Mouse (Mus musculus) macrophage (primary cell): Measurements from ENCODE around the gene Traf3ip2. TPM values are rescaled to one million over a fixed set of nuclear protein-coding genes. Genes with fewer than 3 reads are reported as not detected.

Experiments
- H3K27ac ChIP-seq: fragments of 350-480 bp; formaldehyde crosslinking; 2 replicates; pipeline ENCODE4 v1.9.0; 2021
- H3K36me3 ChIP-seq: fragments of 350-480 bp; formaldehyde crosslinking; 2 replicates; pipeline ENCODE4 v1.9.0; 2021; ENCODE audit errors: inconsistent target
- H3K4me3 ChIP-seq: fragments of 350-480 bp; formaldehyde crosslinking; 2 replicates; pipeline ENCODE4 v1.9.0; 2021; ENCODE audit errors: inconsistent target
- H3K79me2 ChIP-seq: fragments of 350-480 bp; formaldehyde crosslinking; 2 replicates; pipeline ENCODE4 v1.9.0; 2021; ENCODE audit errors: inconsistent target
- WGBS: methylation state at CpG from one replicate; pipeline ENCODE4 v1.1.7; 2026; ENCODE audit warnings: inconsistent platforms; ENCODE audit not compliant: missing documents; 5-methylcytosine and 5-hydroxymethylcytosine counted together
- polyA plus RNA-seq: library from polyadenylated mRNA; stranded (reverse); fragments of 250-400 nt; gene quantifications from 3 replicates; pipeline ENCODE4 v1.2.4, GENCODE M21; 2018; ENCODE audit warnings: inconsistent platforms

The Traf3ip2 gene
- polyA plus RNA-seq, 1 experiment from 2014 or later = 3.2 TPM

- WGBS = 98% methylated on average over 12 of the region's 12 CpGs
- Histone ChIP-seq H3K36me3 (no peaks in the 10 kb centered on the region), H3K79me2 (no peaks in the 10 kb centered on the region), H3K27ac (no peak overlapping the region), H3K4me3 (no peak overlapping the region)
Observed at GRCm38 (mm10) chr10:39615531-39616229, 2.9 kb downstream of the Traf3ip2 start.

DNA sequence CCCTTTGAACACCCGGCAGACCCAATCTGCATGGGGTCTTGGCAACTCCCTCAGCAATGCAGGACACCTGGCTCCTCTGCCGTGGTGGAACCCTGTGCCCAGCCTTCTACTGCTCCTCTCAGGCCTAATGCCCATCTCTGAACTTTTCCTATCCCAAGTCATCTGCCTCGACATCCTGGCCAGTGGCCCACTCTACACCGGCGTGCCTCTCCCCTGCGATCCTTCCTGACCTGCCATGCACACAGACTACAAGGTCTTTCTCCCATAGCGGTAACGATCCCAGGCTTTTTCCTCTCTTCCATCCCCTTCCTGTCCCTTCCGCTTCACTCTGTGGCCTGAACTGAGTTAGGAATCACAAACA lies 3.5 kb downstream of the Traf3ip2 start:
- no peaks in the 10 kb centered on the region for H3K36me3 ChIP-seq
- WGBS = 95% methylated on average over 9 of the region's 9 CpGs

GRCm38 (mm10) chr10:39616626-39617025 lies 3.9 kb downstream of the Traf3ip2 start:
- no peaks in the 10 kb centered on the region for H3K79me2 ChIP-seq
- no peaks in the 10 kb centered on the region for H3K36me3 ChIP-seq
- H3K27ac ChIP-seq = no peak overlapping the region
- no peak overlapping the region for H3K4me3 ChIP-seq
- 96% methylated on average over 8 of the region's 8 CpGs for WGBS

More for the DNA sequence above, 3.5 kb downstream of the Traf3ip2 start:
- Histone ChIP-seq H3K27ac (no peak overlapping the region), H3K4me3 (no peak overlapping the region), H3K79me2 (no peaks in the 10 kb centered on the region)

DNA sequence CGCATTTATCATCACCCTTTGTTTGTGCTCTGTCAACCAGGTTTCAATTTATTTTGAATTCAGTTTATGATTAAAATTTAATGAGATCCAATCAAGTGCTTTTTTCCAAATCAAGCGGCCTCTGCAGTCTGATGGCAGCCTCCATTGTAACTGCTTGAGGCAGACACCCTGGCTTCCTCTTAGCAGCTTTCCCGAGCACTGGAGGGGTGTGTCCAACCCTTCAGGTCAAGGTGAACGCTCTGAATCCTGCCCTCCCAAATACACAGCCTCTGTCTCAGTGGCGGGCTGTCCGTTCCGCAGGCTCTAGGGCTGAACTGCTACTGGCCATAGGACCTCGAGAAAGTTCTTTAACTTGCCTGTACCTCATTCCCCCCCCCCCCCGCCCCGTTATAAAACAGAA lies 5.7 kb downstream of the Traf3ip2 start:
- no peaks in the 10 kb centered on the region for H3K79me2 ChIP-seq
- 96% methylated on average over 8 of the region's 10 CpGs for WGBS
- H3K4me3 ChIP-seq = no peak overlapping the region
- no peaks in the 10 kb centered on the region for H3K36me3 ChIP-seq
- H3K27ac ChIP-seq = no peak overlapping the region

DNA sequence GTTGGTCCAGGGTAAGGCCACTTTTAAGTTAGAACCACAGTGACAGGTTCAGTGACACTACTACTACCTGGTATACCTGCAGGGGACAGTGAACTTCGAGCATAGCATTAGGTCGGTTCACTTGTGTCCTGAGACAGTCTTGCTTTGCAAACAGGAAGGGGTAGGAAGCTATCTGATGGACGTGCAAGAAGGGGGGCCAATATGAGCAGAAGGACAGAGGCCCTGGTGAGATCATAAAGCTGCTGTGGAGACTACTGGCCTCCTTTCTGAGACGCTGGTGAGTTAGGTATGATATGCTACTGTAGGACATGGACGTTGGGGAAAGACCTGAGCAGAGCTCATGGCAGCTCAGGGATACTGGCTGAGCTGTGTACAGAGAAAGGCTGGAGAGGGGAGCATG lies 7.9 kb downstream of the Traf3ip2 start:
- Histone ChIP-seq H3K36me3 (no peaks in the 10 kb centered on the region), H3K4me3 (no peak overlapping the region), H3K79me2 (no peaks in the 10 kb centered on the region), H3K27ac (no peak overlapping the region)
- 86% methylated on average over 5 of the region's 5 CpGs for WGBS

GRCm38 (mm10) chr10:39623806-39624205 lies 11.1 kb downstream of the Traf3ip2 start:
- WGBS = 93% methylated on average over 6 of the region's 6 CpGs
- Histone ChIP-seq H3K4me3 (no peak overlapping the region), H3K79me2 (no peaks in the 10 kb centered on the region), H3K27ac (no peak overlapping the region), H3K36me3 (no peaks in the 10 kb centered on the region)

DNA sequence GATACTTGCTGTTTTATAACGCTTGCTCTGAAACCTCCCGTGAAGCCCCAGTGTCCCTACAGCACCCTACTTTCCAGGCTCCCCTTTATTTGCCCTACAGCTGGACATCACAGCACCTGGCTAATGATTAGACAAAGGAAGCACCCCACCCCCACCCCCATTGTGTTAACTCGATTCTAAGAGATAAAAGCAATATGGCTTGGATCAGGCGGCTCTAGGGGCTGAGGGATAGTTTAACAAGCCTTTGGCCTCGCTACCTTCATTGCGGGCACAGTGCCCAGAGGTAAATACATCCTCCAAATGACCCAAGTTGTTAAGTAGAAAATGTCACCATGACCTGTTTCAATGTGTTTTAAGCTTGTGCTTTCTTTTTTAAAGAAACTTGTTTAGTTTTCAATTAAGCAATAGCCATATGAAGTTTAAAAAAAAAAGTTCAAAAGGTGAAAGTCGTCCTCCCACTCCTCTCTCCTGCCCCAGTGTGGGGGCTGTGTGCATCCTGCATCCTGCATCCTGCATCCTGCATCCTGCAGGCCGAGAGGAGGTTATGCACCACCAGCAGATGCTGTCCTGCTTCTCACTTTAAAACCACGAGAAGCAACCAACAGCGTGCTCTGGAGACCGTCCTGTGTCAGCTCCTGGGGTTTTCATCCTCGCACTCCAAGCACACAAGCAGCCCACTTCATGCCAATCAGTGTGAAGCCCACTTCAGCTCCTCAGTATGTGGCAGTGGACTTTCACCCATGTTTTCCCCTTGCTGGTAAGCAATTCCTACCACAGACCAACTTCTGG lies 12.3 kb downstream of the Traf3ip2 start:
- WGBS = 60% methylated on average over 12 of the region's 12 CpGs

DNA sequence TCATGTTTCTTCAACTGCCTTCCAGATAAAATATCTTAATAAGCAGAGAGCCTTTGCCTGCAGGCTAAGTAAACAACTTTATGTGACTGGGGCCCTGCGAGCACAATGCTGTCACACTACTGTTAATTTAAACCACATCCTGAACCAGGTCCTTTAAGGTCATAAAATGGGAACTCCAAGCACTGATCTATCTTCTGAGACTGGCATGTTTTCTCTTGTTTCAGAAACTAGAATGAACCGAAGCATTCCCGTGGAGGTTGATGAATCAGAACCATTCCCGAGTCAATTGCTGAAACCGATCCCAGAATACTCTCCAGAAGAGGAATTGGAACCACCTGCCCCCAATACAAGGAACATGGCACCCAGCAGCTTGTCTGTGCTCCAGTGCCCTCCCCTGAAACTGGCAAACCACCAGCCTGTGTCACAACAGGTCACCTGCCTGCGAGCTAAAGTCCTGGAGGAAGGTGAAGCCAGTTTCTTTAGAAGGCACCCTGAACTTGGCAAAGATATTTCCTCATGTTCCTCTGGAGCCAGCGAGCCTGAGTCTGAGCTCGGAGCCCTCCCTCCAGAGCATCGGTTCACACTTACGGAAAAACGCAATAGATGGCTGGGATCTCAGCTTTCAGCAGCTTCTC lies 13.0 kb downstream of the Traf3ip2 start:
- no peaks in the 10 kb centered on the region for H3K79me2 ChIP-seq
- no peak overlapping the region for H3K27ac ChIP-seq
- H3K36me3 ChIP-seq = no peaks in the 10 kb centered on the region
- WGBS = 49% methylated on average over 11 of the region's 11 CpGs
- no peak overlapping the region for H3K4me3 ChIP-seq

More for the DNA sequence above, 12.3 kb downstream of the Traf3ip2 start:
- H3K36me3 ChIP-seq = no peaks in the 10 kb centered on the region
- H3K4me3 ChIP-seq = no peak overlapping the region
- H3K79me2 ChIP-seq = no peaks in the 10 kb centered on the region
- H3K27ac ChIP-seq = no peak overlapping the region

DNA sequence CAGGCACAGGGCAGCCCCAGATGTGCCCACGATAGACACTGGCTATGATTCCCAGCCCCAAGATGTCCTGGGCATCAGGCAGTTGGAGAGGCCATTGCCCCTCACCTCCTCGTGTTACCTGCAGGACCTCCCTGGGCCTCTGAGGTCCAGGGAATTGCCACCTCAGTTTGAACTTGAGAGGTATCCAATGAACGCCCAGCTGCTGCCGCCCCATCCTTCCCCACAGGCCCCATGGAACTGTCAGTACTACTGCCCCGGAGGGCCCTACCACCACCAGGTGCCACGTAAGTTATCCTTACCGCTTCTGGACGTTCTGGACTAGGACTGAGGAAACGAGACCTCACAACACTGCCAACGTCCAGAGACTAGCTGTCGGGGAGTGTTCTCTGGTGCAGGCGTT lies 13.6 kb downstream of the Traf3ip2 start:
- Histone ChIP-seq H3K36me3 (no peaks in the 10 kb centered on the region), H3K4me3 (no peak overlapping the region)
- WGBS = 83% methylated on average over 12 of the region's 12 CpGs

DNA sequence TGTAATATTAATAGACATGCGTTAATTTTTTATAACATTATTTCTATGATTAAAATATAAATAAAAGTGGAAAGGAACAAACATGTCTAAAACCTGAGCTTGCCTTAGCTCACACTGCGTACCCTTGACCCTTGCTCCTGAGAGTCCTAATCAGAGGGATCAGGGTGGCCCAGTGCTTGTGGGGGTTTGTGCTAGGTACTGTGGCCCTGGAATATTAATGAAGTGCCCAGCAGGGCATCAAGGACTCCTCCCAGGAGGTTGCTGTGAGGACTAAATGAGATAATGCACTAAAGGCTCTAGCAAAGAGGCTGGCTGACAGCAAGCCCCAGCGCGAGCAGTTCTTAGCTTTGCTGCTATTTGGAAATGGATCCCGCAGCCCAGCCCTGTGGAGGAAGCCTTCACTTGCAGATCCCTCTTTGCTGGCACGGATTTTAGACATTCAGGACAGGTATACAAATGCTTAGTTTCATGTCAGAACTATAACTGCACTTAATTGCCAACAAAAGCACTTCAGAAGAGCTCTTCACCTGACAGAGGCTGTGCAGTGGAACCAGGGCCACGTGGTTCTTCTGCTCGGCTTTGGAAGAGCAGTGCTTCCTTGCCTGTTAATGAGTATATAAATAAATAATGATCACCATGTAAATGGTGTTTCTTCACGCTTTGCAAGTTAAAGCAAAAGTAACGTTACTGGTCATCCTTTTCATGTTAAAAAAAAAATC lies 16.2 kb downstream of the Traf3ip2 start:
- H3K27ac ChIP-seq = no peak overlapping the region
- H3K79me2 ChIP-seq = no peaks in the 10 kb centered on the region
- WGBS = 93% methylated on average over 10 of the region's 10 CpGs
- no peaks in the 10 kb centered on the region for H3K36me3 ChIP-seq
- no peak overlapping the region for H3K4me3 ChIP-seq

More for the DNA sequence above, 13.6 kb downstream of the Traf3ip2 start:
- no peak overlapping the region for H3K27ac ChIP-seq
- no peaks in the 10 kb centered on the region for H3K79me2 ChIP-seq

DNA sequence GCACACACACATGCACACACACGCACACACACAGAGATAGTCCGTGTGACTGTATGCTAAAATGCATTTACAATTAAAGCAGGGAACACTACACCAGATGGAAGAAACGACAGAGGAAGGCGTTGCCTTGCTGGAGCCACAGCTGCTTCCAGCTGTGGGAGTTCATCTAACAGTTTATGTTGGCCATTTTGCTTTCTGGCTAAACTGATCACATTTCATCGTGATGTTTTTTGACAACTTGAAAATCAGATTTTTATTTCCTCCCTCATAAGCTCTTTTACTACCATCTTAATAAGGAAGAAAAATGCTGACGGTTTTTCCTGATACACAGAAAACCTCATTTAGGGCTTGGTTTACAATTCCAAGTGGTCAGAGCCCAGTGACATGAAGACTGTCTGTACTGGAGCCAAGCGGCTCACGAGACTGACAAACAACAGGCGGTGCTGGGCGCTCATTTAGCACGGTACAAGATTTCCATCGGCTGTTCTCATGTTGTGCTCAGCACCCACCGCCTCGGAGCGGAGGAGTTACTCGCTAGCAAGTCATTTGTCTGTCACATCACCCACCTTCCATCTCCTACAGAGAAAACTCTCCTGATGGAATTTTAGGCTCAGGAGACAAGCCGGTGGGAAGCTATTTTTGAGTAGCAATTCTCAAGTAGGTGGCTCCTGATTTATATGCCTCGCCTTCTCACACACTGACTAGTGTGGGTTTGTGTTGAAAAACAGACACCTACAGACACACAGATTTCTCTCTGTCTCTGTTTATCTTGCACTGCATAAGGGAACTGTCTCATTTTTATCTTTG lies 17.2 kb downstream of the Traf3ip2 start:
- H3K4me3 ChIP-seq = no peak overlapping the region
- H3K79me2 ChIP-seq = no peaks in the 10 kb centered on the region
- H3K36me3 ChIP-seq = no peaks in the 10 kb centered on the region
- no peak overlapping the region for H3K27ac ChIP-seq
- 92% methylated on average over 17 of the region's 18 CpGs for WGBS

- Histone ChIP-seq H3K27ac (no peak overlapping the region), H3K36me3 (no peaks in the 10 kb centered on the region), H3K4me3 (no peak overlapping the region), H3K79me2 (no peaks in the 10 kb centered on the region)
- WGBS = 91% methylated on average over 6 of the region's 6 CpGs
Observed at GRCm38 (mm10) chr10:39630811-39631210, 18.1 kb downstream of the Traf3ip2 start.

DNA sequence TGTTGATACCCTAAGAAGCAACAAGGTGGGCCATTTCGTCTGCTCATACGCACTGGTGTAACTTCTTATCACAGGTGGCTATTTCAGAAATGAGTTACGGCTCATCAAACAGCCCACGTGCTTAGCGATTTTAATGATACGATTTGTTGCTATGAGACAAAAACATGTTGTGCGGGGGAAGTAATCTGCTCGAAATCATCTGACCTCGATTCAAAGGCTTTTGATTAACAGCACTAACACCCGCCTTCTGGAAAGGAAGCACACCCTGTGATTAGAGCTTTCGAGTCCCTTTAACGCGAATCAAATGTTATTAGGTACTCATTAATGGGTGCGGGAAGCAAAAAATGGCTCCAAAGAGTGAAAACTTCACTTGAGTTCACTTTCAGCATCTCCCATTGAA lies 18.9 kb downstream of the Traf3ip2 start:
- H3K4me3 ChIP-seq = no peak overlapping the region
- H3K36me3 ChIP-seq = no peaks in the 10 kb centered on the region
- H3K27ac ChIP-seq = no peak overlapping the region
- no peaks in the 10 kb centered on the region for H3K79me2 ChIP-seq
- 95% methylated on average over 14 of the region's 14 CpGs for WGBS

GRCm38 (mm10) chr10:39633379-39633778 lies 20.6 kb downstream of the Traf3ip2 start:
- no peaks in the 10 kb centered on the region for H3K36me3 ChIP-seq
- H3K79me2 ChIP-seq = no peaks in the 10 kb centered on the region
- WGBS = 88% methylated on average over 6 of the region's 6 CpGs
- no peak overlapping the region for H3K4me3 ChIP-seq
- H3K27ac ChIP-seq = no peak overlapping the region
